Mouse (Mus musculus): ENCODE data around the gene Hoxa9.

Hoxa9 gene

DNA sequence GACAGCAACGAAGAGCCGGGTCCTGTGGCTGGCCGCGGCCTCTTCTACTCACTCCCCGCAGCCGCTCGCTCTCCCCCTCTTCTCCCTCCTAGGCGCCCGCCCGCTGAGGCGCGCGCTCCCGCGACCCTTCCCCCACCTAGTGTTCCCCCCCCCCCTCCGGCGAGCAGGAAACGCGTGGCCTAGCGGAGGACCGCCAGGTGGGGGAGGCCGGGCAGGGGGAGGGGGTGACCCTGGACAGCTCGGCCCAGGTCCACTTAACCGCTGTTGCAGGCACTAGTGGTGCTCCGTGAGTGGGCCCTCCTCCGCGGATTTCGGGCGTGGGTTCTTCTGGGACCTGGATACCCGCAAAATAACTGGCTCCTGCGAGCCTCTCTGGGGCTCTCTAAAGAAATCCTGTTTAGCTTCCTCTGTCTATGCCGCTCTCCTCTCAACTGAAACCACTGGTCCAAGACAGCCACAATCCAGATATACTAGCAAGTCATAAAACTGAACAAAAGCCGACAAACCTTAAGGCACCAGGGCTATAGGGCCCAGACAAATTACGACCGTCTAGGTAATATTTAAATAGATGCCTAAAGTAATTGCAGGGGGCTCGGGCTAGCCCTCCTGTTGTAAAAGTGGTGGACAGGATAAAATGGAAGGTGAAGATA lies at the start of gene Hoxa9:
Gene Hoxa9, minus strand, starts transcription at position 574 of the 650 bp plus-strand sequence.
- no peak for DNase-seq (ENCODE audit: extremely low read depth, low read depth, low spot score)

- no peak for DNase-seq (ENCODE audit: extremely low read depth, low read depth, low spot score)
These were observed 46.0 kb upstream of the Hoxa9 start for GRCm38 (mm10) chr6:52276920-52277319.

GRCm38 (mm10) chr6:52276382-52276781 lies 45.5 kb upstream of the Hoxa9 start:
- no peak for DNase-seq (ENCODE audit: extremely low read depth, low read depth, low spot score)

- DNase-seq (ENCODE audit: extremely low read depth, low read depth, low spot score), result no peak
These were observed 44.8 kb upstream of the Hoxa9 start for GRCm38 (mm10) chr6:52275563-52276280.

GRCm38 (mm10) chr6:52274576-52274975 lies 43.7 kb upstream of the Hoxa9 start:
- DNase-seq (ENCODE audit: extremely low read depth, low read depth, low spot score), result no peak

GRCm38 (mm10) chr6:52273656-52274280 lies 42.9 kb upstream of the Hoxa9 start:
- DNase-seq (ENCODE audit: extremely low read depth, low read depth, low spot score), result no peak

- no peak for DNase-seq (ENCODE audit: extremely low read depth, low read depth, low spot score)
These were observed 42.1 kb upstream of the Hoxa9 start for GRCm38 (mm10) chr6:52272766-52273655.

DNA sequence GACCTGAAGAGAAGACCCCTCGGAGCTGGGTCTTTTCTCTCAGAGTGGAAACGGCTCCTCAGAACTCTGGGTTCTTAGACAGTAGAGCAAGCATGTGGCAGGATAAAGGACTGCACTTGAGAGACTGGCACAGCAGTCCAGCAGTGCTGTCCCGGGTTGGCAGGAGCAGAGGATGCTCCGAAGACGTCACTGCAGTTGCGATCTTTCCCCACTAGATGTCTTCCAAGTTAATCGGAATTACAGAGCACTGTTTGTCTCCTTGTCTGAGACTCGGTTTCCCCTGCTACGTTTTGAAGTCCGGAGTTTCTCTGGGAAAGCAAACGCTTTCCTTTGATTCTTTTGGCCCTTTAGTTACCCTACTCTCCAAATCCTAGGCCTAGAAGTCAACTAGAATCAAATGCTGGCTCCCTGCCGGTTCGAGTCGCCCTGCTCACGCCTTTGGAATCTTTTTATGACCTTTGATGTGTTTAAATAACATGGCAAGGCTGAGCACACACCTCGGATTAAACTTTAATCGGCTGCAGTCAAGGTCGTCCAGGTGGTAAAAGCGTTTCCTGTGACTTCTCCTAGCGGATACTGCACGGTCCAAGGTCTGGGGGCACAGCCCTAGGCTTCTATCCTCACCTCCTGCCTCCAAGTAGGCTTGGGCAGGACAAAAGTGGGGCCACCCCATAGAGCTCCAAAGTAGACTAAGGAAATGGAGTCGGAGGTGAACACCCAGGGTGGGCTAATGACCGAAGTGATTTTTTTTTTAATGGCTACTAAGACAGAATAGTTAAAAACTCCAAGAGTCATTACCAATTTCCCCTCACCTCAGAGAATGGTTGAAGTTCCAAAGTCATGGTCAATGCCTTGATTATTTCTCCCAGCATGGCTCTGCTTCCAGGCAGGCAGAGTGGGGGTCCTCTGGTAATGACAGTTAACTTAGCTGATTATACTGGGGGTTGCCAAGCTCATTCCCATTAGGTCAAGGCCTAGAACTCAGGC lies 39.9 kb upstream of the Hoxa9 start:
- no peak for DNase-seq (ENCODE audit: extremely low read depth, low read depth, low spot score)

DNA sequence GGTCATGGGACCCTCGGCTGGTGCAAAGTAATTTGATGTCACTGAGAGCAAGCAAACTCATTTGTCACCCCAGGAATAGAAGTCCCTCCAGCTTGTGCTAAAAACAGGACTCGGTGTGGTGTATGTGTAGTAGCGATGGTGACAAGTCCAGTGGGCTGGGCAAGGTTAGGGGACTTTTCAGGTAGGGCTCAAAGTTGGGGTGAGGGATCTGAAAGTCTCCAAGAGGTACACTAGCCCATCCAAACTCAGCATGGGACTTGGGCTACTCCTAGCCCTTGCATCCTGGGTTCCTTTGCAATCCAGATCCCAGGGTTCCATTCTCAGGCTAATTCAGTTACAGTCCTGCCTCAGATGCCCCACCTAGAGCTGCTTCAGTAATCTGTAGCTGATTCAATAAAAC lies 37.9 kb upstream of the Hoxa9 start:
- DNase-seq (ENCODE audit: extremely low read depth, low read depth, low spot score), result no peak

- no peak for DNase-seq (ENCODE audit: extremely low read depth, low read depth, low spot score)
These were observed 37.5 kb upstream of the Hoxa9 start for GRCm38 (mm10) chr6:52268341-52268740.

- DNase-seq (ENCODE audit: extremely low read depth, low read depth, low spot score), result no peak
These were observed 36.8 kb upstream of the Hoxa9 start for GRCm38 (mm10) chr6:52267691-52268090.

GRCm38 (mm10) chr6:52267221-52267620 lies 36.3 kb upstream of the Hoxa9 start:
- DNase-seq (ENCODE audit: extremely low read depth, low read depth, low spot score), result no peak

GRCm38 (mm10) chr6:52266666-52266985 lies 35.7 kb upstream of the Hoxa9 start:
- no peak for DNase-seq (ENCODE audit: extremely low read depth, low read depth, low spot score)

DNA sequence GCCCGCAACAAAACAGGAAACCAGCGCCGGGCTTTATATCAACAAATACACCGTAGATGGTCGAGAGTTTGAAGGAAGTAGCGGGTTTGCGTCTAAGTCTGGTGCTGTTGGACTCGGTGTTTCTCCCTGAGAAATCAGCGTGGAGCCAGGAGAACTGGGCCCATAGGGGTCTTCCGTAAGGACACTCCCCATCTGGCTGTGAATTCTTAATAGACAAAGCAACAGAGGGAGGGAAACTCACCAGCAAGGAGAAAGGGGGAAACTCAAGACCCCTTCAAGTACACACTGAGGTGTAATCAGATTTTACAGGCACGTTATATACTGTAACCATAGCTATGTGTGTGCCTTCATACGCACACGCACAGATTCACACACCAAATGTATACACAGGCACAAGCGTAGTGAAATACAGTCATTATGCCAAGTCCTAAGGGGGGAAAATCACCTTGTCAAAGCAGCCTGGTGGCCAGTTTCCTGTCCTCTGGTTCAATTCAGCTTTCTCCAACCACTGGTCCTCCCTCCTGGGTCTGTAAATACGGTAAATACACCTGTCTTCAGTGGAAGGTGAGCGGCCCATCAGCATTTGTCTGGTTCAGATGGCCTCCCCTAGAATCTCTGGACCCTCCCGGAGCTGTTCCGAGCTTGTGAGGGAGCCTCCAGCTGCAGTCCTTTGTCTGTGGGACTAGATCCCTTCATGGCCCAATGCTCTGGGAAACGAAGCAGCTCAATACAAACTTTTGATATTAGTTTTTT lies 35.2 kb upstream of the Hoxa9 start:
- no peak for DNase-seq (ENCODE audit: extremely low read depth, low read depth, low spot score)

DNA sequence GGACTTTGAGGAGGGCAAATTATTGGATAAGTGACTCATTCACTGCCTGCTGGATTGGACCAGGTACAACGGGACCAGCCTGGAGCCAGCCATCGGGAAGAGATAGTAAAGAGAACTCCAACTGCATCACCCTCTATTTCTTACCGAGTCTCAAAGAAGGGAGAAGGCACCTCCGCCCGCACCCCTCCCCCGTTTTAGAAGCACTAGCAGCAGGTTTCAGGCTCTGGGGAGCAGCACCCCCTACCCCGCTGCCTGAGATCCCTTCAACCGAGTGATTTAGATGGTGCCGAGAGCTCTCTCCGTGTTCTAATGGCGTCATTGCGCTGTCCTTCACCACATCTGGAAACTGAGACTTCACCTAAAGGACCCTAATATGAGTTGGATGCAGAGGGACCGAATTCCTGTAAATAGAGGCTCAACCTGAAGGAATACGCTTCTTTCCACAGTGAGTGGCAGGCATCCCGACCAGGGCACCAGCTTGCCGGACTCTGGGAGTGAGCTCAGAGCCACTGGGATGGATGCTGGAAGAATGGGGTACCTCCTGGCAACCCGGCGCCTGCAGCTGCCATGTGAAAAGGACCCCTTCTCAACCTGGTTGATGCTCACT lies 34.5 kb upstream of the Hoxa9 start:
- DNase-seq (ENCODE audit: extremely low read depth, low read depth, low spot score), result no peak

DNA sequence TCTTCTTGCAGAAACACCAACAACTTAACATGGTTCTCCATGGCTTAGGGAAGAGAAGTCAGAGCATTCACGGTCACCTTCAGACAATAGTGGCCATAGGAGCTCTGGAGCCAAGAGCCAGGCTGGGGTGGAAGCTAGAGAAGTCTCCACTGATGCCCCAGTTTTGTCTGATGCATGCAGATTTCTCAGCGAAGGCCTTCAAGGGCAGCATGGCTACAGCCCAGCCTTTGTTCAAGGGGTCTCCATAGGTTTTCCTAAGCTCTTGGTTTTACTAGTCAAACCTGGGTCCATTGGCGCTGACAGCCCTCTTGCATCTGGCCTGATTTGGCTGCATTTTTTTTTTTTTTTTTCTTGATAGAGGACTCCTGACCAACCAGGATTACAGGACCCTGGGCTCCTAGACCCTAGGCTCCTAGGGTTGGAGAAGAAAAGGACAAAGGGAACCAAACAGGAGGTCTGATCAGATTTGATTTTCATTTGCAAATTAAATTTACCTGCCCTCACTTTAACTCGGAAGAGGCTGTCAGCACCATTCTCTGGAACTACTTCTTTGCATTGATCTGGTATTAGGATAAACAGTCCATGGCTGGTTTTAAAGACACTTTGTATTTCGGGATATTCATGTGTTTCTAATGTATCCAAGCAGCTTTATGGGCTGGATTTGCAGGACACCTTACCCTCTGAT lies 33.4 kb upstream of the Hoxa9 start:
- no peak for DNase-seq (ENCODE audit: extremely low read depth, low read depth, low spot score)

- no peak for DNase-seq (ENCODE audit: extremely low read depth, low read depth, low spot score)
These were observed 32.4 kb upstream of the Hoxa9 start for GRCm38 (mm10) chr6:52263321-52263585.

DNA sequence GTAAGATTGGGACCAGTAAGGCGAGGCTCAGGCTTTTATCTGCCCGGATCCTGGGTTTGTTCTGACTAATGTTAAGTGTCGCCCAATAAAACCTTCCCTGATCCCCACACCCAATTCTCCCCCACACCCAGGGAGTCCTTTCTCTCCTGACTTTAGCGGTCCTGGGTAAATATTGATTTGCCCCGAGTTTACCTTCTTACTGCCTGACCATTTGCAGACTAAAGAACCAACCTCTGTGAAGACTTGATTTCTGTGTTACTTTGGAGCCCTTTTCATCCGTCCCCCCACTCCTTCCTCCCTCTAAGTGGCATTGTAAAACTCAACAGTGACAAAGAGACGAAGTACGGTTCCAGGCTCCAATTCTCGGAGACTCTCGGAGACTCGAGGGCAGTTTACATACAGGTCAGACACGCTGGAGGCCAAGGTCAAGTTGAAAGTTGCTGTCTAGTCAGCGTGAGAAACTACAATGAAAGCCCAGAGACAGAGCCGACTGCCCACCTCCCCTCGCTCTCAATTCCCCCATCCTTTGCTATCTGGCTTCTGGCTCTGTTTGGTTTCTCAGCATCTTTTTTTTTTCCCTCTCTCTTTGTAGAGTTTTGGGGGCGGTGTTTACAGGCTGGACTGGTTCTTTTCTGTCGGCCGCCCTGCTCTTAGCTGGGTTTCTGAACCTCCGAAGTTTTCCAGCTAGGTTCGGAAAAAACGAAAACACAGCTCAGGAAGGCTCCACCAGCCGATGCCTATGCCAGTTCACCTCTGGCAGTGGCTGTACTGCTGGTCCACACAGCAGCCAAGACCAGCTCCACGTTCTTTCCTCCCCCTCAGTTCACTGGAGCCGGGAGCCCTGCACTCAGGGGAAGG lies 31.8 kb upstream of the Hoxa9 start:
- no peak for DNase-seq (ENCODE audit: extremely low read depth, low read depth, low spot score)

All from fat pad, adult 2 months (tissue).